In the genomic region with DNA sequence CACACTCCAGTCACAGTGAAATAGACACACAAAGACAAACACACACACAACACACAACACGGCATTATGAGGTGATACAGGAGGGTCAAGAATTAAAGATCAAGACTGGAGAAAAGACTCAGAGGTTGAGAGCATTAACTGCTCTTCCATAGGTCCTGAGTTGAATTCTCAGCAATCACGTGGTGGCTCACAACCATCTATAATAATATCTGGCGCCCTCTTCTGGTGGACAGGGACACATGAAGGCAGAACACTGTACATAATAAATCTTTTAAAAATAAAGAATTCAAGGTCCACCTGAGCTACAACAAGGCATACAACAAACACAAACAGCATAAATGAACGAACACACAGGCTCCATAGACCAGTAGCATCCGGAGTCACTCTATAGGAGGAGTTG, we compare ENCODE assay signal across 9 mouse cellular contexts. TPM values are rescaled to one million over a fixed set of nuclear protein-coding genes. Genes with fewer than 3 reads are reported as not detected.
DNase-seq lines count a peak whose midpoint lies in the region; ATAC-seq and TF ChIP-seq lines count a peak whose summit lies in the region.
"Had no signal": no experiment of that assay in that cellular context is flagged by ENCODE, and none has a peak within 500 bp of the region (broad histone marks: within the 10 kb centered on the region; RNA-seq: fewer than 3 reads in every experiment).

No protein-coding gene starts in this region.

- H3K27ac ChIP-seq in heart, embryonic 14.5 days (replicated peaks in 1 of 2; ENCODE audit: control insufficient read depth in 1 of 2, insufficient read depth in 1 of 2, low read depth in 2 of 2, low read length in 2 of 2): no peak overlapping the region
- no peak overlapping the region for H3K27ac ChIP-seq in forebrain, embryonic 16.5 days (ENCODE audit: low read length)
- no peak overlapping the region for H3K27ac ChIP-seq in lung, embryonic 16.5 days (ENCODE audit: low read length)
- H3K27ac ChIP-seq: lung, embryonic 15.5 days had no signal

- no peak overlapping the region for H3K4me3 ChIP-seq in heart, embryonic 14.5 days (ENCODE audit: control insufficient read depth in 1 of 2, insufficient read depth in 1 of 2, low read depth in 1 of 2, low read length in 2 of 2)
- H3K4me3 ChIP-seq in E14TG2a.4 (replicated peaks; ENCODE audit: low read length): no peak overlapping the region
- no peak overlapping the region for H3K4me3 ChIP-seq in forebrain, embryonic 16.5 days (replicated peaks; ENCODE audit: low read length)
- no peak overlapping the region for H3K4me3 ChIP-seq in lung, embryonic 16.5 days (ENCODE audit: low read length)
- H3K4me3 ChIP-seq: lung, embryonic 15.5 days had no signal

- ATAC-seq in heart, embryonic 14.5 days (ENCODE audit: insufficient number of reproducible peaks, insufficient read depth, low FRiP score, low read depth): peak; percentile 43
- ATAC-seq in forebrain, embryonic 16.5 days: peak; percentile 67
- peak; percentile 55; the same call in 1 of the 2 replicates for ATAC-seq in lung, embryonic 16.5 days (ENCODE audit: low read depth)

- H3K27me3 ChIP-seq in heart, embryonic 14.5 days (ENCODE audit: control insufficient read depth, insufficient read depth, low read length): 0 out of 2 replicates have a peak, but pooled peaks cover 3% of the 10 kb centered on the region
- H3K27me3 ChIP-seq in E14TG2a.4 (ENCODE audit: insufficient read depth, low read length): no peaks in the 10 kb centered on the region
- H3K27me3 ChIP-seq in forebrain, embryonic 16.5 days (replicated peaks; ENCODE audit: control insufficient read depth, insufficient read depth, low read length): 0 out of 2 replicates have a peak, but pooled peaks cover under 1% of the 10 kb centered on the region
- H3K27me3 ChIP-seq in lung, embryonic 16.5 days (ENCODE audit: control insufficient read depth, insufficient read depth, low read depth, low read length): no peaks in the 10 kb centered on the region
- H3K27me3 ChIP-seq in splenic B cell, adult 2 months (ENCODE audit: control insufficient read depth, insufficient read depth, low read length, poor library complexity, severe bottlenecking): no peaks in the 10 kb centered on the region
- H3K27me3 ChIP-seq: lung, embryonic 15.5 days had no signal

- peaks cover 19% of the 10 kb centered on the region for H3K36me3 ChIP-seq in heart, embryonic 14.5 days (ENCODE audit: control insufficient read depth, insufficient read depth, low read length)
- H3K36me3 ChIP-seq in E14TG2a.4 (ENCODE audit: insufficient read depth, low read length): peaks cover 26% of the 10 kb centered on the region
- peaks cover 3% of the 10 kb centered on the region; the same call in 1 of the 2 replicates for H3K36me3 ChIP-seq in forebrain, embryonic 16.5 days (ENCODE audit: control insufficient read depth, insufficient read depth)
- H3K36me3 ChIP-seq in lung, embryonic 16.5 days (ENCODE audit: control insufficient read depth, insufficient read depth, low read length): peaks cover 4% of the 10 kb centered on the region; the same call in 1 of the 2 replicates
- no peaks in the 10 kb centered on the region; the same call in 1 of the 2 replicates for H3K36me3 ChIP-seq in splenic B cell, adult 2 months (ENCODE audit: control insufficient read depth, insufficient read depth, low read length, poor library complexity, severe bottlenecking)

- H3K9me3 ChIP-seq in heart, embryonic 14.5 days (ENCODE audit: control insufficient read depth, low read length): 0 out of 2 replicates have a peak, but pooled peaks cover 6% of the 10 kb centered on the region
- H3K9me3 ChIP-seq in E14TG2a.4 (ENCODE audit: low read length): no peaks in the 10 kb centered on the region
- no peaks in the 10 kb centered on the region for H3K9me3 ChIP-seq in forebrain, embryonic 16.5 days (ENCODE audit: control insufficient read depth, low read length)
- no peaks in the 10 kb centered on the region for H3K9me3 ChIP-seq in lung, embryonic 16.5 days (ENCODE audit: control insufficient read depth, low read length)
- H3K9me3 ChIP-seq: lung, embryonic 15.5 days had no signal

- WGBS in heart, embryonic 14.5 days: 27% methylated on average over 5 of the region's 5 CpGs
- WGBS in forebrain, embryonic 16.5 days: 25% methylated on average over 5 of the region's 5 CpGs
- 22% methylated on average over 5 of the region's 5 CpGs for WGBS in lung, embryonic 16.5 days

- no peak overlapping the region for H3K9ac ChIP-seq in heart, embryonic 14.5 days (ENCODE audit: low read length)
- H3K9ac ChIP-seq in forebrain, embryonic 16.5 days (replicated peaks; ENCODE audit: low read depth, low read length): no peak overlapping the region
- no peak overlapping the region for H3K9ac ChIP-seq in lung, embryonic 16.5 days (ENCODE audit: low read length)
- H3K9ac ChIP-seq: lung, embryonic 15.5 days had no signal

- no peak for DNase-seq in heart, adult 11 months
- peak; percentile 88 for DNase-seq in splenic B cell, adult 2 months (ENCODE audit: low read depth, low spot score)
- no peak for DNase-seq in urinary bladder, postnatal 4 days (ENCODE audit: low spot score in 2 of 2)
- no peak for DNase-seq in left cerebral cortex, postnatal 10 days (ENCODE audit: extremely low spot score in 1 of 2, low spot score in 2 of 2)

- H3K4me1 ChIP-seq in heart, embryonic 14.5 days (ENCODE audit: control insufficient read depth in 2 of 2, insufficient read depth in 2 of 2, low read length in 2 of 2): no peaks in the 10 kb centered on the region
- peaks cover 17% of the 10 kb centered on the region for H3K4me1 ChIP-seq in E14TG2a.4 (replicated peaks; ENCODE audit: low read depth, low read length)
- H3K4me1 ChIP-seq in forebrain, embryonic 16.5 days (replicated peaks; ENCODE audit: control insufficient read depth, insufficient read depth, low read length): no peaks in the 10 kb centered on the region
- no peaks in the 10 kb centered on the region for H3K4me1 ChIP-seq in lung, embryonic 16.5 days (replicated peaks; ENCODE audit: control insufficient read depth, insufficient read depth, low read length)
- H3K4me1 ChIP-seq: lung, embryonic 15.5 days had no signal

- peak; percentile 42 for TF ChIP-seq CTCF in E14TG2a.4 (conservative IDR thresholded peaks at IDR 0.05; ENCODE audit: low read length)

- no peak overlapping the region for H3K4me2 ChIP-seq in heart, embryonic 14.5 days (ENCODE audit: low read length)
- H3K4me2 ChIP-seq in forebrain, embryonic 16.5 days (ENCODE audit: low read length): no peak overlapping the region
- H3K4me2 ChIP-seq in lung, embryonic 16.5 days (ENCODE audit: low read depth, low read length): no peak overlapping the region
- H3K4me2 ChIP-seq: lung, embryonic 15.5 days had no signal

- intact Hi-C loops in left cerebral cortex, postnatal 10 days (cut with DNase I): no loop called here

RNA-seq across cellular contexts. Expression of a gene that starts 13.1 kb away (rescaled TPM):
- polyA plus RNA-seq in heart, embryonic 14.5 days (2014; fragmentation: Nextera tagmentation; extraction: Ambion mirVana): 1,085 and 1,186 TPM in 2 replicates
- polyA plus RNA-seq in forebrain, embryonic 16.5 days (2015; fragmentation: Nextera tagmentation; extraction: Ambion mirVana): 811 and 837 TPM in 2 replicates
- polyA plus RNA-seq in lung, embryonic 16.5 days (2015; fragmentation: Nextera tagmentation; extraction: Ambion mirVana): 1,739 and 1,825 TPM in 2 replicates
- total RNA-seq in left cerebral cortex, postnatal 10 days (2021): 100 to 1,000 TPM; 440 to 443 TPM

RNA-seq across cellular contexts. Expression of a gene that starts 13.3 kb away (rescaled TPM):
- 27.6 and 30.6 TPM in 2 replicates for polyA plus RNA-seq in heart, embryonic 14.5 days (2014; fragmentation: Nextera tagmentation; extraction: Ambion mirVana)
- 79.5 and 81.0 TPM in 2 replicates for polyA plus RNA-seq in forebrain, embryonic 16.5 days (2015; fragmentation: Nextera tagmentation; extraction: Ambion mirVana)
- polyA plus RNA-seq in lung, embryonic 16.5 days (2015; fragmentation: Nextera tagmentation; extraction: Ambion mirVana): 49.4 and 50.5 TPM in 2 replicates
- 10 to 100 TPM; 71.3 to 77.5 TPM for total RNA-seq in left cerebral cortex, postnatal 10 days (2021)

RNA-seq across cellular contexts. Expression of a gene that starts 17.6 kb away (rescaled TPM):
- 3.8 and 4.6 TPM in 2 replicates for polyA plus RNA-seq in heart, embryonic 14.5 days (2014; fragmentation: Nextera tagmentation; extraction: Ambion mirVana)
- 10.0 and 13.2 TPM in 2 replicates for polyA plus RNA-seq in forebrain, embryonic 16.5 days (2015; fragmentation: Nextera tagmentation; extraction: Ambion mirVana)
- 5.5 and 5.6 TPM in 2 replicates for polyA plus RNA-seq in lung, embryonic 16.5 days (2015; fragmentation: Nextera tagmentation; extraction: Ambion mirVana)
- 1 to 10 TPM; 5.2 to 9.8 TPM for total RNA-seq in left cerebral cortex, postnatal 10 days (2021)

RNA-seq across cellular contexts. Expression of a gene that starts 28.5 kb away (rescaled TPM):
- 14.7 and 15.5 TPM in 2 replicates for polyA plus RNA-seq in heart, embryonic 14.5 days (2014; fragmentation: Nextera tagmentation; extraction: Ambion mirVana)
- 26.1 and 29.4 TPM in 2 replicates for polyA plus RNA-seq in forebrain, embryonic 16.5 days (2015; fragmentation: Nextera tagmentation; extraction: Ambion mirVana)
- 20.2 and 20.6 TPM in 2 replicates for polyA plus RNA-seq in lung, embryonic 16.5 days (2015; fragmentation: Nextera tagmentation; extraction: Ambion mirVana)
- total RNA-seq in left cerebral cortex, postnatal 10 days (2021): 10 to 100 TPM; 20.5 to 20.9 TPM

RNA-seq across cellular contexts. Expression of a gene that starts 28.8 kb away (rescaled TPM):
- 110 TPM in 2 replicates for polyA plus RNA-seq in heart, embryonic 14.5 days (2014; fragmentation: Nextera tagmentation; extraction: Ambion mirVana)
- 182 and 196 TPM in 2 replicates for polyA plus RNA-seq in forebrain, embryonic 16.5 days (2015; fragmentation: Nextera tagmentation; extraction: Ambion mirVana)
- 143 and 151 TPM in 2 replicates for polyA plus RNA-seq in lung, embryonic 16.5 days (2015; fragmentation: Nextera tagmentation; extraction: Ambion mirVana)
- 10 to 100 TPM; 89.2 to 96.1 TPM for total RNA-seq in left cerebral cortex, postnatal 10 days (2021)
